Mouse (Mus musculus) brain, embryonic 14.5 days (tissue): ENCODE measurements at regions not wholly inside any gene's neighbourhood (a gene's known extent, or its start where the extent isn't known, plus 50 kb on each side); places are given as distances from the start of the nearest gene placed in this dataset.

Experiments used
- CTCF ChIP-seq: fragments of 200-500 bp; IDR thresholded peaks from 2 replicates; pipeline ENCODE4 v1.5.1; 2012; ENCODE audit warnings: inconsistent platforms, mild to moderate bottlenecking, moderate library complexity, borderline replicate concordance; ENCODE audit not compliant: insufficient read depth, insufficient read length; ENCODE audit errors: extremely low read depth
- POLR2A ChIP-seq: fragments of 200-500 bp; IDR thresholded peaks from 2 replicates; pipeline ENCODE4 v1.6.1; 2012; ENCODE audit warnings: mild to moderate bottlenecking, inconsistent platforms, borderline replicate concordance; ENCODE audit not compliant: poor library complexity, insufficient read depth, insufficient read length, severe bottlenecking; ENCODE audit errors: extremely low read depth

- TF ChIP-seq POLR2A (no peak), CTCF (no peak)
Measured at GRCm38 (mm10) chr5:111519500-111520041, 102.4 kb downstream of the Mn1 start.
